Mouse (Mus musculus) testis, postnatal 14 days (tissue): ENCODE results near the gene Mybpc1.
"Not testable (repeated sequence)": the region's sequence is repeated elsewhere in the genome, so short reads cannot be mapped to it uniquely, and the experiment has no call there.

ENCODE experiments used
- DNase-seq: peaks from one replicate; pipeline ENCODE4 v3.0.0; 2021; ENCODE audit warnings: low spot score

The Mybpc1 gene

DNA sequence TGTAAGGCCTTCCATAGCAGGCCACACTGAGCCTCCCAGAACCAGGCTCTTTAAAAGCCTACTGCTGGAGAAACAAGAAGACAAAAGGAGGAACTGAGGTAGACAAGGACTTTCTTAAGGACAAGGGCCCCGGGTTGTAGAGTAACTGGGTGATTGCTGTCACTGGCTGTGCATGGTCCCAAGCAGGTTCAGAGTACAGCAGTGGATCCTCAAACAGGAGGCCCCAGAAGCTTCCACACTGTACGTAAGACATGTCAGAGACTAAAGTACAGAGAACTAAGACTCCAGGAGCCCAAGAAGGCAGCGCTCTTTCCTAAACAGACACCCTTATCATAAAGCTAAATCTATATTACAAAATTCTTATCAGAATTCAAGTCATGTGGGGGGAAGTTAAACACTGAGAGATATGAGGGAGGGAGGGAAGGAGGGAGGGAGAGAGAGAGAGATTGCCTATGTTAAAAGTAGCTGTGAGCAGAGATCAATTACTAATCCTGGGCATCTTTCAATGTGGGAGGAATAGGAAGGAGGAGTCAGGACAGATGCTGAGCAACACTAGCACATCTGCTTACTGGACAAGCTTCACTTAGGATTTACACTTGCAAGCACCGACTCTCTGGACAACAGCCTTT, 109.9 kb downstream of the Mybpc1 start:
- no peak for DNase-seq

DNA sequence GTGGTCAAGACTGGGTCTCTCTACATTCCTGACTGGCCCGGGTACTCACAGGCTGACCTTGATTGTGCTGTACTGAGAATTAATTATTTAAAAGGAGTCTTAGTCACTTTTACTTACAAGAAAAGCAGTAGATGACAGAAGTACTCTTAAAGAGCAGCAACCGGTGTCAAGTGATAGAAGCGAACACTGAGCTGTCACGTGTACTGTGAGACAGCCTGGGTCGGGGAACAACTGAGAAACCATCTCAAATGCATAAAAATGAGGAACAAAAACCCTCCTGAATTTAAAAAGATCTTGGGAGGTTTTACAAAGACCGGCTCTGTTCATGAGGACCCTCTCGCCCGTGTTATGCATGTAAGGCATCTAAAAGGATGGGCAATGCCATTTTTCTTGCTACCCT, 112.3 kb downstream of the Mybpc1 start:
- no peak for DNase-seq

- no peak for DNase-seq
These were observed 113.3 kb downstream of the Mybpc1 start for GRCm38 (mm10) chr10:88491632-88492031.

DNA sequence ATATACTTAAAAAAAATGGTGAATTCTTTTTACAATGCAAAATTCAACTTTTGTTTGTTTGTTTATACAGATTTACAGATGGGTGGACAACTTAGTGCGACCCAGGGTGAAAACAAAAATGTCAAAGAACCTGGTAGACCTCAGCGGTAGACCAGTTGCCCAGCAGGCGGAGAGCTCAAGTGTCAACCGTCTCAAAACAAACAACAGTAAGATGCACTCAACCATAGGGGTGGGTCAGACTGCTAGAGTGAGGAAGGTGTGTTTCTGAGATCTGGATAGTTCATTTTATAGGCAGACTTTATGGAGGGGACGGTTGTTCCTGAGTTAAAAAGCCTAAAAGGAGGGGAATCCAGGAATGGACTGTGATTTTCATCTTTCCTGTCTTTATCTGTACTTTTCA, 116.3 kb downstream of the Mybpc1 start:
- no peak for DNase-seq

DNA sequence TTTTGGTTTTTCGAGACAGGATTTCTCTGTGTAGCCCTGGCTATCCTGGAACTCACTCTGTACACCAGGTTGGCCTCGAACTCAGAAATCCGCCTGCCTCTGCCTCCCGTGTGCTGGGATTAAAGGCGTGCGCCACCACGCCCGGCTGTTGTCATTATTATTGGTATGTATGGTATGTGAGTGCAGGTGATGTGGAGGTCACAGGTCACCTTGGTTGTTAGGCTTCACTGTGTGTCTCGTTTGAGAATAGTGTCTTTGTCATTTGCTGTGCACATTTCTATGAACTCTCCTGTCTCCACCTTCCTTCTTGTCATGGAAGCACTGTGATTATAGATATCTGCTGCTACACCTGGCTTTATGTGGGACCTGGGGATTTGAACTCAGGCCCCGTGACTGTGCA, 122.1 kb downstream of the Mybpc1 start:
- not testable (repeated sequence) for DNase-seq
